Mouse (Mus musculus): ENCODE data around the gene Psmc1. TPM values are rescaled to one million over a fixed set of nuclear protein-coding genes. Genes with fewer than 3 reads are reported as not detected.

Gene Psmc1
- polyA plus RNA-seq, 2 experiments: 127 to 245 TPM

DNA sequence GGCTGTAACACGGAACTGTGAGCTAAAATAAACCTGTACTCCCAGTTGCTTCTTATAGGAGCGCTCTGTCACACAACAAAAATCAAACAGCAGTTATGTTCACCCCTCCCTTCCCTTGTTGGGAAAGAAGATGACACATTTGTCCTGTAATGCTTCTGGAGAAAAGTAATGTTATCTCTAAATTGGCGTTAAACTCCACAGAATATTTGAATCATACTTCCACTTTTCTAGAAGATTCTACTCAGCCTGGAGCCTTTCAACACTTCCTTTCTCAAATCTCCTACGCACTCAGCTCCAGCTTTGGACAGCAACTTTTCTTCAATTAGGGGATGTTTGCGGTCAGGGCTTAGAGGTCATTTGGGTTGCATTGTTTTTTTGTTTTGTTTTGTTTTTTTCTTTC, 20.7 kb upstream of the Psmc1 start:
- no peak overlapping the region for H3K4me2 ChIP-seq (replicated peaks; ENCODE audit: low read depth, low read length, severe bottlenecking)
- 90% methylated on average over 5 of the region's 5 CpGs for WGBS
- no peaks in the 10 kb centered on the region for H3K4me1 ChIP-seq (ENCODE audit: control insufficient read depth, insufficient read depth, low read length)
- H3K27me3 ChIP-seq (ENCODE audit: control insufficient read depth, insufficient read depth, low read length): no peaks in the 10 kb centered on the region
- TF ChIP-seq POLR2A (IDR thresholded peaks at IDR 0.05; ENCODE audit: borderline replicate concordance, extremely low read depth, insufficient read depth, insufficient read length): no peak
- ATAC-seq (ENCODE audit: low FRiP score, low read depth): no peak
- DNase-seq (ENCODE audit: low spot score): no peak
- no peak overlapping the region for H3K27ac ChIP-seq (replicated peaks; ENCODE audit: low read depth, low read length)
- no peaks in the 10 kb centered on the region for H3K9me3 ChIP-seq (ENCODE audit: control insufficient read depth, low read length)
- H3K36me3 ChIP-seq (ENCODE audit: control insufficient read depth, insufficient read depth, low read length): no peaks in the 10 kb centered on the region
- no peak overlapping the region for H3K9ac ChIP-seq (ENCODE audit: low read depth, low read length, severe bottlenecking)
- H3K4me3 ChIP-seq (replicated peaks; ENCODE audit: low read length): no peak overlapping the region

DNA sequence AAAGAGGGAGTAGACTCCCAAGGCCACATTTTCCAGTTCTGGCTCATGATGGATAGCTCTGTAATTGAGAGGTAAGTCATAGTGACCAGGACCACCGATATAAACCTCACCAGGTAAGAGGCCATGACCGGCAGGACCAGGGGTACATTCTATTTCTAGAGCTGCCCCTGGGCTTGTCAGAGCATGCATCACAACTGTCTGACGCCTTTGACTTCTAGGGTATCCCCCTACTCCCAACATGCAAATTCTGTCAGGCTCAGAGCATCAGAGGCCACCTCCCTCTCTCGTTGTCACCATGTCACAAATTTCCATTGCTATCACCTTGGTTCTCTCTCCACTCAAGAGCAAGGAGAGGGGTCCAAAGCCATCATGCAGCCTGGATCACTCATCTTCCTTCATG, 19.2 kb upstream of the Psmc1 start:
- DNase-seq (ENCODE audit: low spot score) (no peak), ATAC-seq (ENCODE audit: low FRiP score, low read depth) (no peak)
- no peak overlapping the region for H3K4me3 ChIP-seq (replicated peaks; ENCODE audit: low read length)
- no peaks in the 10 kb centered on the region for H3K9me3 ChIP-seq (ENCODE audit: control insufficient read depth, low read length)
- H3K36me3 ChIP-seq (ENCODE audit: control insufficient read depth, insufficient read depth, low read length): no peaks in the 10 kb centered on the region
- no peak overlapping the region for H3K4me2 ChIP-seq (replicated peaks; ENCODE audit: low read depth, low read length, severe bottlenecking)
- 86% methylated on average over 4 of the region's 4 CpGs for WGBS
- H3K27me3 ChIP-seq (ENCODE audit: control insufficient read depth, insufficient read depth, low read length): no peaks in the 10 kb centered on the region
- H3K4me1 ChIP-seq (ENCODE audit: control insufficient read depth, insufficient read depth, low read length): no peaks in the 10 kb centered on the region
- no peak overlapping the region for H3K9ac ChIP-seq (ENCODE audit: low read depth, low read length, severe bottlenecking)
- no peak for TF ChIP-seq POLR2A (IDR thresholded peaks at IDR 0.05; ENCODE audit: borderline replicate concordance, extremely low read depth, insufficient read depth, insufficient read length)
- H3K27ac ChIP-seq (replicated peaks; ENCODE audit: low read depth, low read length): no peak overlapping the region

DNA sequence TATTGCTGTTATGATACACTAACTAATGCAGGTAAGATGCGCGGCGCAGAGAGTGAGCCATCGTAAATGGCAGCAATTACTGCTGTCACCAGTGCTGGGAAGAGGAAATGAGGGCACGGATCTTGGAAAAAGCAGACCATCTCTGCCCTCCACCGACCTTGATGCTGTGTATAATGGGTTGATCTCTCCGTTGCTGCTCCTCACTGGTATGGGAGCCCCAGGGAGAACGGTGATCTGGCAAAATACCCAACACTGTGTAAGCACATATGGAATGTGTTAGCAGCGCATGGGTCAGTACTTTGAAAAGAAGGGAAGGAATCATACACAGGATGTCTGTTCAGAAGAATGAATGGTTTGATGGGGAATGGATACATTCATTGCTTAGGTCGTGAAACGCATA, 16.9 kb upstream of the Psmc1 start:
- no peak overlapping the region for H3K9ac ChIP-seq (ENCODE audit: low read depth, low read length, severe bottlenecking)
- H3K4me1 ChIP-seq (ENCODE audit: control insufficient read depth, insufficient read depth, low read length): no peaks in the 10 kb centered on the region
- no peak for ATAC-seq (ENCODE audit: low FRiP score, low read depth)
- 49% methylated on average over 11 of the region's 11 CpGs for WGBS
- no peak overlapping the region for H3K4me2 ChIP-seq (replicated peaks; ENCODE audit: low read depth, low read length, severe bottlenecking)
- no peak overlapping the region for H3K4me3 ChIP-seq (replicated peaks; ENCODE audit: low read length)
- no peaks in the 10 kb centered on the region for H3K9me3 ChIP-seq (ENCODE audit: control insufficient read depth, low read length)
- H3K36me3 ChIP-seq (ENCODE audit: control insufficient read depth, insufficient read depth, low read length): no peaks in the 10 kb centered on the region
- no peak overlapping the region for H3K27ac ChIP-seq (replicated peaks; ENCODE audit: low read depth, low read length)
- H3K27me3 ChIP-seq (ENCODE audit: control insufficient read depth, insufficient read depth, low read length): no peaks in the 10 kb centered on the region
- no peak for TF ChIP-seq POLR2A (IDR thresholded peaks at IDR 0.05; ENCODE audit: borderline replicate concordance, extremely low read depth, insufficient read depth, insufficient read length)
- no peak for DNase-seq (ENCODE audit: low spot score)

DNA sequence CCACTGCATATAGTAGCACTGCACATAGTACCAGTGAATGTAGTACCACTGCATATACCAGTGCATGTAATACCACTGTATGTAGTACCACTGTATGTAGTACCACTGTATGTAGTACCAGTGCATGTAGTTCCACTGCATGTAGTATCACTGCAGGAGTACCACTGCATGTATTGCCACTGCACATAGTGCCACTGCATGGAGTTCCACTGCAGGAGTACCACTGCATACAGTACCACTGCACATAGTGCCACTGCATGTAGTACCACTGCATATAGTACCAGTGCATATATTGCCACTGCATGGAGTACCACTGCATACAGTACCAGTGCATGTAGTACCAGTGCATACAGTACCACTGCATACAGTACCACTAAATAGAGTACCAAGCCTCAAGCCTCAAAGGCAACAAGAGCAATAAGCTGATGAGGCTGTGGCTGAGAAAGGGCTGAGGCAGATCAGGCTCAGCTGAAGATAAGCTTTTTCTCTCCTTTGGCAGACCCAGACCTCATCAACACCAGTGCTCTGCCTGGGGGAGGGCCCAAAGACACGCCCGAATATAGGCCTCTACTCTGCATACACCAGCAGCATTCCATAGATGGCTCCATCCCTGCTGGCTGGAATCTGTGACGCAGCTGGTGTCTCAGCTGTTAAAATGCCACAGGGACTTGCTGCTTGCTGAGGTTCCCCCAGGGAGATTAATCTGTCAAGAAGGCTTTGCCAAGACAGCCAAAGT, 9.8 kb upstream of the Psmc1 start:
- peak; percentile 76 for ATAC-seq (ENCODE audit: low FRiP score, low read depth)
- no peaks in the 10 kb centered on the region for H3K4me1 ChIP-seq (ENCODE audit: control insufficient read depth, insufficient read depth, low read length)
- no peak overlapping the region for H3K4me3 ChIP-seq (replicated peaks; ENCODE audit: low read length)
- peak; percentile 39 for DNase-seq (ENCODE audit: low spot score)
- H3K36me3 ChIP-seq (ENCODE audit: control insufficient read depth, insufficient read depth, low read length): no peaks in the 10 kb centered on the region
- H3K27me3 ChIP-seq (ENCODE audit: control insufficient read depth, insufficient read depth, low read length): no peaks in the 10 kb centered on the region
- no peak overlapping the region for H3K27ac ChIP-seq (replicated peaks; ENCODE audit: low read depth, low read length)
- no peak overlapping the region for H3K4me2 ChIP-seq (replicated peaks; ENCODE audit: low read depth, low read length, severe bottlenecking)
- H3K9me3 ChIP-seq (ENCODE audit: control insufficient read depth, low read length): no peaks in the 10 kb centered on the region
- no peak for TF ChIP-seq POLR2A (IDR thresholded peaks at IDR 0.05; ENCODE audit: borderline replicate concordance, extremely low read depth, insufficient read depth, insufficient read length)
- WGBS: 34% methylated on average over 3 of the region's 3 CpGs
- no peak overlapping the region for H3K9ac ChIP-seq (ENCODE audit: low read depth, low read length, severe bottlenecking)

DNA sequence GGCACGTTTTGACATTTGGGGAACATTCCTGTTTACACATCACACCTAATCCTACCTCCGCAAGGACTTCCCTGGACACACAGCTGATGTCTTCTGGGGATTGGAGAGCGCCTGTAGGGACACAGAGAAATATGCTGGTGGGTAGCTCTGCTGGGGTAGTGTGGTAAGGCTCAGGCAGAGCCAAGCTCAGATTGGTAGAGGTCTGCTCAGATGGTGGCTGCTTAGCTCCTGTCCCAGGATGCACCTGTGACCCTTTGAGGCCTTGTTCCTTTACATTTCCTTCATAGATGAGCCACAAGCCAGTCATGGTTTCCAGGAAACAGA, 9.3 kb upstream of the Psmc1 start:
- Histone ChIP-seq H3K36me3 (ENCODE audit: control insufficient read depth, insufficient read depth, low read length) (no peaks in the 10 kb centered on the region), H3K27me3 (ENCODE audit: control insufficient read depth, insufficient read depth, low read length) (no peaks in the 10 kb centered on the region), H3K9ac (ENCODE audit: low read depth, low read length, severe bottlenecking) (no peak overlapping the region), H3K9me3 (ENCODE audit: control insufficient read depth, low read length) (no peaks in the 10 kb centered on the region), H3K4me3 (replicated peaks; ENCODE audit: low read length) (no peak overlapping the region), H3K4me2 (replicated peaks; ENCODE audit: low read depth, low read length, severe bottlenecking) (no peak overlapping the region), H3K27ac (replicated peaks; ENCODE audit: low read depth, low read length) (no peak overlapping the region), H3K4me1 (ENCODE audit: control insufficient read depth, insufficient read depth, low read length) (no peaks in the 10 kb centered on the region)
- peak; percentile 56 for ATAC-seq (ENCODE audit: low FRiP score, low read depth)
- no peak for TF ChIP-seq POLR2A (IDR thresholded peaks at IDR 0.05; ENCODE audit: borderline replicate concordance, extremely low read depth, insufficient read depth, insufficient read length)
- WGBS: 59% methylated on average over 3 of the region's 3 CpGs
- DNase-seq (ENCODE audit: low spot score): no peak

Measured in limb, embryonic 14.5 days (tissue).